Mouse (Mus musculus) lung, adult 2 months (tissue): Measurements from ENCODE around the gene S100a3.

ENCODE experiments used
- CTCF ChIP-seq: fragments of 200-500 bp; IDR thresholded peaks from 2 replicates; pipeline ENCODE4 v1.5.1; 2011; ENCODE audit warnings: mild to moderate bottlenecking, low read length, control low read depth; ENCODE audit not compliant: insufficient read depth
- POLR2A ChIP-seq: fragments of 200-500 bp; IDR thresholded peaks from 2 replicates; pipeline ENCODE4 v1.6.1; 2011; ENCODE audit warnings: low read depth, mild to moderate bottlenecking, control low read depth, low read length, borderline replicate concordance; ENCODE audit errors: extremely low read depth

- TF ChIP-seq POLR2A (no peak), CTCF (no peak)
Measured at GRCm38 (mm10) chr3:90527291-90527873, 33.0 kb upstream of the S100a3 start.
